Mouse (Mus musculus) central nervous system, embryonic 18 days (tissue): ENCODE results near the gene Gm438. TPM values are rescaled to one million over a fixed set of nuclear protein-coding genes. Genes with fewer than 3 reads are reported as not detected.

ENCODE experiments used
- polyA plus RNA-seq: library from polyadenylated mRNA; depleted of rRNA; stranded (reverse); fragments of >200 nt; gene quantifications from 2 replicates; pipeline ENCODE4 v1.2.3, GENCODE M21; 2012; rRNA removed

Gm438 gene
- not detected in 2 replicates for polyA plus RNA-seq

DNA sequence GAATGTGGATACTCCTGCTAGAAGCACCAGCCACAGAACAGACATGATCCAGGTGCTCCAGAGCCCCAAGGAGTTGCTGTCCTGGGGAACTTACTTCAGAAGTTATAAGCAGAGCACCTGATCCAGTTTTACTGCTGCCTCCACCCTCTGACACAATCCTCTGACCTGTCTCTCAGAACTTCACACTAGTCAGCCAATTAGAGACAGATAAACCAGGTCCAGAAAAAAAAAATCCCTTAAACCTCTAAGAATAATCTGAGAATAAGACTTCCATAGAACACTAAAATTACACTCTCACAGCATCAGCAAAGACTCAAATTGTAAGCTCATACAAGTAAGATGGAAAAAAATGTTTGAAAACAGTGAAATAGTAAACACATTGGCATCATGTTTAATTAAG, at the start of gene Gm438:
Gene Gm438 (minus strand): TSS at position 101 of the 400 bp plus-strand sequence.

Other genes with a start within 250 kb of the Gm438 start
- not detected in 2 replicates for gene Gm13124, start 221.4 kb downstream of the Gm438 start, polyA plus RNA-seq
- gene Aadacl4, start 172.9 kb downstream of the Gm438 start, polyA plus RNA-seq, result not detected in 2 replicates
- gene Gm436, start 100.2 kb downstream of the Gm438 start, polyA plus RNA-seq, result not detected in 2 replicates
- gene Gm13178, start 65.2 kb downstream of the Gm438 start, polyA plus RNA-seq, result not detected in 2 replicates
- 14.2 and 16.3 TPM in 2 replicates for gene Dhrs3, start 106.2 kb upstream of the Gm438 start, polyA plus RNA-seq